Mouse (Mus musculus) kidney, postnatal 36 days (tissue): ENCODE measurements around the gene Car14.
"Not testable (repeated sequence)": the region's sequence is repeated elsewhere in the genome, so short reads cannot be mapped to it uniquely, and the experiment has no call there.

ENCODE experiments used
- DNase-seq, 2 experiments: peaks; one replicate each; pipeline ENCODE4 v3.0.0; 2021 to 2022; ENCODE audit warnings: mixed read lengths in 2 of 2

The Car14 gene

DNA sequence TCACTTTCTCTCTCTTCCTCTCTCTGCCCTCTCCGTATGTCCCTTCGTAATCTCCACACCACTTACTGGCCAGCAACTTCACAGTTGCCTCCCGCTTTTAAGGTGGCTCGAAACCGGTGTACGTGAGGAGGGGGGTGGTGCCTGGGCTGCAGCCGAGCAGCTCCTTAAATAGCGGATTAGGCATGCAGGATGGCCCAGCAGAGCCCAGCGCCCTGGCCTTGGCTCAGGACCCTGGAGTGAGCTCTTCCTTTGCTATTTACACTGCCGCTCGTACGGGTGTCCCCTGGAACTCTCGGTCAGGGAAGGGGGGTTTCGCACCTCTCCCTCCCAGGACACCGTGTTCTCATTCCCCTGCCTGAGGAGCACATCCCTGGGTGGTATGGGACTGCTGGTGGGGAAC lies at the start of gene Car14:
Car14 (minus strand) TSS at position 124 of the 400 bp plus-strand sequence.
- peak; percentile 68 to 73 for DNase-seq

GRCm38 (mm10) chr3:95953522-95953921 lies 49.0 kb upstream of the Car14 start:
- no peak for DNase-seq

GRCm38 (mm10) chr3:95953023-95953422 lies 48.5 kb upstream of the Car14 start:
- no peak for DNase-seq

GRCm38 (mm10) chr3:95951566-95951965 lies 47.1 kb upstream of the Car14 start:
- not testable (repeated sequence) for DNase-seq

DNA sequence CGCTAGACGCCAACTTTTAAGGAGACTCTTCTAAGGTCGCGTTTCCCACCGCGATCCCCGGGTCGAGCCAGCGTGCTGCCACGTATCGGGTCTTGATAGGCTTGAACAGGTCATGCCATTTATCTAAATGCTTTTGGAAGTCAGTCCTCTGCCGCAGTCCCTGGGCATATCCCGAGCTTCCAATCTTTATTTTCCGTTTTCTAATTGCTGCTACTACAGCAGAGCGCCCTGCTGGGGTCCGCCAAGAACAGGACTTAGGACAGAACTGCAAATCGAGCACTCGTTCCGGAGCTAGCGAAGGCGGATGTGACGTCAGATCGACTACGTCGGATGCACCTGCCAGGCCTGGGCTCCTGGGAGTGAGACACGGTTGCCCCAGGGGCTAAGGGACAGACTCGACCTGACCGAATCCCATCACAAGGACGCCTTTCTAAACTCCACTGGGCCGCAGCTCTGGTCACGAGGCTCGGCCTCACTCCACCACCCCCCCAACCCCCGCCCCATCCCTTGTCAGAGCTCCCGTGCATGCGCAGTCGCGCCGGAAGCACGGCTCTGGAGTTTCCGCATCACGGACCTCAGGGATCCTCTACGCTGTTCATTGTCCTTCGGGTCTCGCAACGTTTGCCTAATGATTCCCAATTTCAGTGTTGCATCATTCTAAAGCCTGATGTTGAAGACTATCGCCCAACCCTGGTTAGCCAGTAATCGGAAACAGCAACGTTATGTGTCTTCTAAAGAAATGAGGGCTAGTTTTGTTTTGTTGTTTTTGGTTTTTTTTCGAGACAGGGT lies 46.5 kb upstream of the Car14 start:
- peak; percentile 93 to 95 for DNase-seq

GRCm38 (mm10) chr3:95948325-95948724 lies 43.8 kb upstream of the Car14 start:
- no peak for DNase-seq

- DNase-seq = no peak
Observed at GRCm38 (mm10) chr3:95945731-95946240, 41.3 kb upstream of the Car14 start.

DNA sequence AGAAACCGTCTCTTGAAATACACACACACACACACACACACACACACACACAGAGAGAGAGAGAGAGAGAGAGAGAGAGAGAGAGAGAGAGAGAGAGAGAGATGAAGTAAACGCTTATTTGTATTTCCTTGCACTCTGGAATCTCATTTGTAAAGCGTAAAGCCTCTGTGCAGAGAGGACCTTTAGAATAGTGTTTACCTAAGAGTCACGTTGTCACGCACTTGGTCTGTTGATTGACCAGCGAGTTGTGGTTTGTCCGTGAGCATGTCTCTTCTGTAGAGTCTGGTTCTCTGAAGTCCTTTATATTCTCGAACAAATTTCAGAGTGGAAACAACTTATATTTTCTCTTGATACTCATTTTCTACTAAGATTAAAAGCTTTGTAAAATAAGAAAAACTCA lies 40.3 kb upstream of the Car14 start:
- no peak for DNase-seq

DNA sequence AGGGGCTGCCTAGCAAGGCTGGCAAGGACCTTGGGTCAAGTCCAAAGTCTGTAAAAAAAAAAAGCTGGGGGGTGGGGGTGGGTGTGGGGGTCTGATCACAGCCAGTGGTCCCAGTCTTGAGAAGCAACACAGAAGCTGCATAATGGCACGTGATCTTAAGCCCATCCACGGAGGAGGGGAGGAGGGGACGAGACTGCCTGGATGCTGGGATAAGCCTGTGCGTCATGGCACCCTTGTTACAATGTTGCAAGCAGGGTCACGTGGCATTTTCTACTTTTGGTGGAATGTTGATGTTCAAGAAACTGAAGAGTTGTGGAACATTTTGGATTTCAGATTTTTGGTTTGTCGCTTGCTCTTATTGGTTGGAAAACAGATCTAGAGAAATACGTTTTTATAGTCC lies 38.7 kb upstream of the Car14 start:
- DNase-seq = no peak

GRCm38 (mm10) chr3:95942749-95943148 lies 38.3 kb upstream of the Car14 start:
- DNase-seq = peak; percentile 27 to 36

GRCm38 (mm10) chr3:95938835-95939234 lies 34.3 kb upstream of the Car14 start:
- peak in 1 of 2 experiments; percentile 51 for DNase-seq

- DNase-seq = no peak
Observed at GRCm38 (mm10) chr3:95938217-95938616, 33.7 kb upstream of the Car14 start.

DNA sequence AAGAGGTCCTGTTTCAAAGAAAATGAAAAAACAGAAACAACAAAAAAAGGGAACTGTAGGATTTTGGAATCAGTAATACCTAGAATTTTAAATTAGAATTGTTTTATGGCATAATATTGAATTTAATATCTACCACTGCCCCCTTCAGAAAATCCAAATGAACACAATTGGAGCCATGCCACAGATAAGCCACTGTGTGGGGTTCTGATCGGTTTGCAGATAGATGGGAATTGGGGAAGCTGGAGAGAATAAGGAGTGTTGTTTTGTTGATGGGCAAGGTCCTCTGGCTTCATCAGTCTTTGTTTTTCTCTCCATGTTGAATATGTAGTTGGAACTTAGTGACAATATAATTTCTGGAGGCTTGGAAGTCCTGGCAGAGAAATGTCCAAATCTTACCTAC lies 30.0 kb upstream of the Car14 start:
- no peak for DNase-seq

DNA sequence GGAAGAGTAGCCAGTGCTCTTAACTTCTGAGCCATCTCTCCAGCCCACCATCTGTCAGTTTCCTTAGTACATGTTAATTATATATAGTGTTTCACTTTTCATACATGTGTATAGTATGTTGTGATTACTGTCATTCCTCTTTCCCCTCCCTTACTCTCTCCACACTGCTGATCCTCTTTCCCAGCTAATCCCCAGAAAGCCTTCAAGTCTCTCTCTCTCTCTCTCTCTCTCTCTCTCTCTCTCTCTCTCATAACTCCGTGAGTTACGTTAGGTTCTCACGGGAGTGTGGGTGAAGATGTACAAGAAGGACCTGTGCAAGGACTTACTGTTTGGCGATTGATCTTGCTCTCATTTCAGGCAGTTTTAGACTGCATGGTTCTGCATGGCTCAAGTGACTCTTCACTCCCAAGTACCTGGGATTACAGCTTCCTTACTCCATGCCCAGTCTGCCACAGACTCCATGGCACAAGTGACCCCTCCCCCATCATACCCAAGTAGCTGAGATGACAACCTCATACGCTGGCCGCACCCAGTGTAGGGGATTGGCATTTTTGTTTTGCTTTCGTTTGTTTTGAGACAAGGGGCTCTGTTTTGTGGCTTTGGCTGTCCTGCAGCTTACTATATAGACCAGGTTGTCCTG lies 28.7 kb upstream of the Car14 start:
- no peak for DNase-seq

DNA sequence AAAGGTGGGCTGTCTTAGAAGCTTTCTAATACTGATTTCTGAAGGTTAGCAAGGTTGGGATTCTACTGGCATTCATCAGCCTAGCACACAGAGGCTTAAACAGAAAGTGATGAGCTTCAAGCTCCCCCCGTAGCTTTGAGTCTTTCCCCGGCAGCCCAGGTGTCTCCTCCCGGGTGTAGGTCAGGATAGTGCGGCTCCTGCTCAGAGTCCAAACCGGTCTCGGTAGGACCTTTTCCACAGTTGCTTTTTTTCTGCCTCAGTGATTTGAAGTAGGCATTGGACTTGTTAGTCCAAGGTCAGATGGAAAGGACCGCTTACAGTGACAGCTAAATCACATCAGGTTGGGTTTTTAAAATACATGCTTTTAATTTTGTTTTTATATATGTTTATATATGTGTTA lies 28.1 kb upstream of the Car14 start:
- DNase-seq = peak; percentile 57 to 77

- no peak for DNase-seq
Observed at GRCm38 (mm10) chr3:95932157-95932556, 27.7 kb upstream of the Car14 start.

DNA sequence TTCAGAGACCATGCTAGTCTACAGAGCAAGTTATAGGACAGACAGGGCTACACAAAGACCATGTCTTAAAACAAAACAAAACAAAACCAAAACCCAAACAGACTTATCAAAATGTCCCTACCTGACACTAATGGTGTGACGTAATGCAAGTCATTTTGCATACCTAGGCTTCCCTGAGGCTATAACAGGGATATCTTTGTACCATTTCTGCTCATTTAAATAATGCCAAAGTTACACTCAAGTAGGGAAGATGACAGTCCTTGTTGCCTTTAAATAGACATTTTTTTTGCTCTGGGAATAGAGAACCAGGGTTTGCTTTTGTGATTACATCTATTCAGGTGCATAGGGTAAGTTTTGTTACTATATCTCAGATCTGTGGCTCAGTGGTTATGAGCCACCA lies 27.0 kb upstream of the Car14 start:
- no peak for DNase-seq

DNA sequence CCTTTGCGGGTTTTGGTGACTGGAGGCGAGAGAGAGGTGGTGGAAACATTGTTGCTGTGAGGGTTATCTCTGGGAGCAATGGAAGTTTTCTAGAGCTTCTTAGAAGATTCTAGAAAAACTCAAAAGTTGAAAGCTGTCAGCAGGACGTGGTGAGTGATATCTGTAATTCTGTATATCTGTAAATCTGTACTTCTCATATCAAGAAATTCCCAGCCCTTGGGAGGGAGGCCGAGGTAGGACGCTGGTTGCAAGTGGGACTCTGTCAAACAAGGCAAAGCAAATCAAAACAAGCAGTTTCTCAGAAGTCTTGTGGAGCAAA lies 25.9 kb upstream of the Car14 start:
- no peak for DNase-seq

DNA sequence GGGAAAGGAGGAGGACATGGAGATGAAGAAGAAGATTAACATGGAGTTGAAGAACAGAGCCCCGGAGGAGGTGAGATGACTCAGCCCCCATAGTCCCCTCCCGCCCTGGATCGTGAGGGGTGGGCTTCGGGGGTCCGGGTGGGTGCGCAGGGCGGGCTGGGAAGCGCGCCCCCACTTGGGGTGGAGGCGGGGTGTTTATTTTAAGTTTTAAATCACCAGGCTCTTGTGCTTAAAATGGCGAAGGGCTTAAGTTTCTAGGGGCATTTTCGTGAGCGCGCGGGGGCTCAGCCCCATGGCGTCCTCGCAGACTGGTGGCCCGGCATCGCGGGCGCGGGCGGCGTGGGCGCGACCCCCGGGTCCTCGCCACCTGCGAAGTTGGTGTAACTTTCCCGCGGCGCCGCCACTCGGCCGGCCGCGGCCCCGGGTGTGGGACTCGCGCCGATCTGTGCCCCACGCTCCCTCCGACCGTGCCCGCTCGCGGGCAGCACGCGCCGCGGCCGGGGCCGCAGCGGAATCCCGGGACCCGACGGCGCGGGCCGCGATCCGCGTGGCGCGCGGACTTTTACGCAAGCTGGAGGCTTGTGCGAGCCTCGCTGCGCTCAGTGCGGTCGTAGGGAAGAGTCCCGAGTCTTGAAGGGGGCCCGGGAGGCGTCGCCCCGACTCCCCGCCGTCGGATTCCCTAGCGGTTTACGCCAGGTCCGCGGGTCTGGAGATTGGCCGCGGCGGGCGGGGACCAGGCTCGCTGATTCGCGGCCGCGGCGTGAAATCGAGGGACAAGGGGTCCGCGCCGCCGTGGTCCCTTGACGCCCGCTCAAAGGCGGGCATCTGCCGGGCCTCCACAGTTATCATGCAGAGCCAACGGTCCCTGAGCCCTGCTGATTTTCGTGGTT lies 25.3 kb upstream of the Car14 start:
- DNase-seq = peak; percentile 31 to 71

- peak; percentile 96 to 98 for DNase-seq
Observed at GRCm38 (mm10) chr3:95928658-95929503, 24.4 kb upstream of the Car14 start, which contains the start of gene Anp32e. TSS of gene Anp32e (plus strand) at chr3:95929246.

DNA sequence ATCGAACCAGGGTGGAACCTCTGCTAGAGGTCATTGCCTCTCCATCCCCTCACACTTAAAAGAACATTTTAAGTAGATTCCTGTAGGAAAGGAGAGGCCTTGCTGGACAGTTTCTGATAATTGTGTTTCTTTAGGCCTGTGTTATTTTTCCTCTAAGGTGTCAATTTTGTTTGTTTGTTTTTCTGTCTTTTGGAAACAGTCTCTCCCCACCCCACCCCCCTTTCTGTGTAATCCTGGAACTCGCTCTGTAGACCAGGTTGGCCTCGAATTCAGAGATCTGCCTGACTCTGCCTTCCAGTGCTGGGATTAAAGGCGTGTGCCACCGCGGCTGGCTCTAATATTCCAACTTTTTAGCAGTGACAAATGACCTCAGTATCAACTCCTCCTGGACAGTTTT lies 23.8 kb upstream of the Car14 start:
- DNase-seq = no peak

DNA sequence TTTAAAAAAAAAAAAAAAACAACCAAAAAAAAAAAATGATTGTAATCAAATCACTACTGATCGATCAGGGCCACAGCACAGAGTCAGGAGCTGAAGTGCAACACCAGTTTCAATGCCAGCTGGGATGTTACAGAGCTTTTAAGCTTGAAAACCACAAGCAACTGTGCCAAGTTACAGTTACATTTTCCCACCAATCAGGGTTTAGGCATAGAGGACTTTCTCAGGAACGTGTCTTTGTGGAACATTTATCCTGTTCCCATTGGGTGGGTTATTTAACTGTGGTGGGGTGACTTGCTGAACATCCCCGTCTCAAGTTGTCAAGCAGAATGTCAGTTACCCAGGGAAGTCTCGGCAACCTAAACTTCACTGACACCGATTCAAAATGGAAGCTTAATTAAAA lies 20.6 kb upstream of the Car14 start:
- DNase-seq = no peak
